Mouse (Mus musculus) liver, adult 2 months (tissue): Measurements from ENCODE around the gene Zfp36. TPM values are rescaled to one million over a fixed set of nuclear protein-coding genes. Genes with fewer than 3 reads are reported as not detected.

Experiments
- DNase-seq: peaks from one replicate; pipeline ENCODE4 v3.0.0-alpha.2; 2011; ENCODE audit warnings: low read depth, low spot score; ENCODE audit errors: extremely low read depth
- H3K27ac ChIP-seq: fragments of 200-500 bp; replicated peaks from 2 replicates; pipeline ENCODE4 v1.5.1; 2012; ENCODE audit warnings: low read depth, mild to moderate bottlenecking, control low read depth, inconsistent platforms, low read length; ENCODE audit not compliant: insufficient read depth
- H3K27me3 ChIP-seq: fragments of 200-500 bp; 2 replicates; pipeline ENCODE4 v1.6.1; 2012; ENCODE audit warnings: mild to moderate bottlenecking, moderate library complexity, low read length, inconsistent platforms; ENCODE audit not compliant: control insufficient read depth, insufficient read depth
- H3K36me3 ChIP-seq: fragments of 200-500 bp; 2 replicates; pipeline ENCODE4 v1.6.1; 2012; ENCODE audit warnings: low read length, inconsistent platforms; ENCODE audit not compliant: control insufficient read depth, insufficient read depth
- H3K4me1 ChIP-seq: fragments of 200-500 bp; 2 replicates; pipeline ENCODE4 v1.6.1; 2011; ENCODE audit warnings: low read length; ENCODE audit not compliant: control insufficient read depth, insufficient read depth
- H3K4me3 ChIP-seq: fragments of 200-500 bp; 2 replicates; pipeline ENCODE4 v1.5.1; 2011; ENCODE audit warnings: low read depth, mild to moderate bottlenecking, control low read depth, low read length, moderate library complexity; ENCODE audit not compliant: insufficient read depth
- H3K79me2 ChIP-seq: fragments of 200-500 bp; 2 replicates; pipeline ENCODE4 v1.6.1; 2012; ENCODE audit warnings: inconsistent platforms, mild to moderate bottlenecking, low read length, moderate library complexity; ENCODE audit not compliant: control insufficient read depth, insufficient read depth
- H3K9ac ChIP-seq: fragments of 200-500 bp; 2 replicates; pipeline ENCODE4 v1.6.1; 2012; ENCODE audit warnings: low read depth, mild to moderate bottlenecking, control low read depth, inconsistent platforms, low read length
- CTCF ChIP-seq: fragments of 200-500 bp; IDR thresholded peaks from 2 replicates; pipeline ENCODE4 v1.5.1; 2011; ENCODE audit warnings: low read depth, low read length, control low read depth
- POLR2A ChIP-seq: fragments of 200-500 bp; IDR thresholded peaks from 2 replicates; pipeline ENCODE4 v1.6.1; 2011; ENCODE audit warnings: low read length, control low read depth; ENCODE audit not compliant: insufficient read depth; ENCODE audit errors: extremely low read depth
- WGBS: fragments of 180-500 bp; shearing (Covaris S2); methylation state at CpG from one replicate; pipeline ENCODE4 v1.1.7; 2018; 5-methylcytosine and 5-hydroxymethylcytosine counted together
- polyA plus RNA-seq: library from polyadenylated mRNA; depleted of rRNA; stranded (reverse); fragments of >200 nt; gene quantifications from 2 replicates; pipeline ENCODE4 v1.2.3, GENCODE M21; 2012
- total RNA-seq: library from RNA; depleted of rRNA; stranded (reverse); fragments of >200 nt; gene quantifications from 2 replicates; pipeline ENCODE4 v1.2.3, GENCODE M21; 2014

Zfp36 gene
- total and polyA plus RNA-seq, 2 experiments, result 16.4 to 41.1 TPM

DNA sequence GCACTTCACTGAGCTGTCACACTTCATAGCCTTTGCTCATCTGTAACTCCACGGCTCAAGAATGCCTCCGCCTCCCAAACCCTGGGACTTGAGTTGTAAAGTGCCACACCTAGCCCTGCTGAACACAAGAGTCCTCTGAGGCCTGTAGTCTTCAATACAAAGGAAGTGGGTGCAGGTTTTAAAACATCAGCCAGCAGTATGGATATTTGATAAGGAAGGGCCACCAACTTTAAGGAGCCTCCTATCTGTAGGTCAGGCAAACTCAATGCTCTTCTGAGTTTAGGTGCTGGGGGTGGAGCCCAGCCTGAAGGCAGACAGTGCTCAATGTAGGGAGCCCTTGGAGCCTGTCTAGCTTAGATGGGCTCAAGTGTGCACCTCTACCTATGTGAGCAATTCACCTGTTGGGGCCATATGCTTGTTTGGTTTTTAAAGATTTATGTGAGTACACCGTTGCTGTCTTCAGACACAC is 25.9 kb downstream of the Zfp36 start:
- Histone ChIP-seq H3K27me3 (no peaks in the 10 kb centered on the region), H3K79me2 (peaks cover 11% of the 10 kb centered on the region; the same call in 1 of the 2 replicates), H3K9ac (no peak overlapping the region), H3K27ac (peak overlapping the region; percentile 41), H3K4me1 (peaks cover 35% of the 10 kb centered on the region), H3K36me3 (peaks cover 15% of the 10 kb centered on the region), H3K4me3 (no peak overlapping the region)
- no peak for DNase-seq
- 84% methylated on average over 3 of the region's 3 CpGs for WGBS
- TF ChIP-seq POLR2A, result no peak
- no peak for TF ChIP-seq CTCF

DNA sequence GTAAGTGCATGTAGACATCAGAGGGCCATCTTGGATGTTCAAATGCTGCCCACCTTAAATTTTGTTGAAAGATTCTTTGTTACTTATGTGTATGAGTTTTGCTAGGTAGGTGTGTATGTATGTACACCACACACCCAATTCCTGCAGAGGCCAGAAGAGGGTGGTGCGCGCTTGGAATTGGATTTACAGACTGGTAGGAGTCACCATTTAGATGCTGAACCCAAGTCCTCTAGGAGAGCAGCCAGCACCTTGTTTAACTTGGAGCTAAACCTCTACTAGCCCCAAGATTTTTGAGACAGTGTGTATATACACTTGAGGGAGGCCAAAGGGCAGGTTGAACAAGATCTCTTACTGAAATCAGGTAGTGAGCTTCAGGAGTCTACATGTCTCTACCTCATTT is 26.8 kb downstream of the Zfp36 start:
- peaks cover 15% of the 10 kb centered on the region for H3K36me3 ChIP-seq
- TF ChIP-seq POLR2A (no peak), CTCF (peak; percentile 44; the same call in 1 of the 2 replicates)
- DNase-seq, result peak; percentile 96
- WGBS, result 25% methylated on average over 2 of the region's 2 CpGs
- H3K27ac ChIP-seq, result peak overlapping the region; percentile 41; the same call in 1 of the 2 replicates
- no peaks in the 10 kb centered on the region for H3K27me3 ChIP-seq
- H3K4me1 ChIP-seq, result peaks cover 31% of the 10 kb centered on the region
- H3K4me3 ChIP-seq, result no peak overlapping the region
- H3K79me2 ChIP-seq, result peaks cover 11% of the 10 kb centered on the region; the same call in 1 of the 2 replicates
- no peak overlapping the region for H3K9ac ChIP-seq

DNA sequence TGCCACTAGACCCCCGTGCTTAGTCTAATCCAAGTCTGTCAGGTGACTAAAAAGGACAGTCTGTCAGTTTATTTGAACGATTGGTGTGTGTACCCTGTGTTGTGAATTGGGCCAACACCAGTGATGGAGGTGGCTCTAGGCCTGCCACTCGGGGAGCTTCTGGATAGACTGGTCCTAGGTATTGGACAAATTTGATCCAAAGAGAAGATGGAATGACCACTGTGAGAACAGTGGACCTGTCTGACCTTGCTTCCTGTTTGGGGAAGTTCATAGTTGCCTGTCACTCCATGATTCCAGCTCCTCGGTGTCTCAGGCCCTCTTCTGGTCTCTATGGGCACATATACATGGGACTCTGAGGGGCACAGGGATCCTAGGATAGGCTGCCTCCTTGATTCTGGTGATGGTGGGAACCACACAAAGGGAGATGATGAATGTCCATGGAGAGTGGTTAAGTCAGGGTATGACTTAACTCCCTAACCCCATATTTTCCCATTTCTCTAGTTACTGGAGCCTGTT is 28.3 kb downstream of the Zfp36 start:
- Histone ChIP-seq H3K4me1 (peaks cover 26% of the 10 kb centered on the region), H3K27ac (no peak overlapping the region), H3K9ac (peak overlapping the region; percentile 55), H3K36me3 (peaks cover 15% of the 10 kb centered on the region), H3K79me2 (peaks cover 11% of the 10 kb centered on the region; the same call in 1 of the 2 replicates), H3K27me3 (no peaks in the 10 kb centered on the region), H3K4me3 (peak overlapping the region; percentile 83)
- TF ChIP-seq CTCF, result no peak
- TF ChIP-seq POLR2A, result no peak
- WGBS, result 7% methylated on average over 4 of the region's 4 CpGs
- no peak for DNase-seq

DNA sequence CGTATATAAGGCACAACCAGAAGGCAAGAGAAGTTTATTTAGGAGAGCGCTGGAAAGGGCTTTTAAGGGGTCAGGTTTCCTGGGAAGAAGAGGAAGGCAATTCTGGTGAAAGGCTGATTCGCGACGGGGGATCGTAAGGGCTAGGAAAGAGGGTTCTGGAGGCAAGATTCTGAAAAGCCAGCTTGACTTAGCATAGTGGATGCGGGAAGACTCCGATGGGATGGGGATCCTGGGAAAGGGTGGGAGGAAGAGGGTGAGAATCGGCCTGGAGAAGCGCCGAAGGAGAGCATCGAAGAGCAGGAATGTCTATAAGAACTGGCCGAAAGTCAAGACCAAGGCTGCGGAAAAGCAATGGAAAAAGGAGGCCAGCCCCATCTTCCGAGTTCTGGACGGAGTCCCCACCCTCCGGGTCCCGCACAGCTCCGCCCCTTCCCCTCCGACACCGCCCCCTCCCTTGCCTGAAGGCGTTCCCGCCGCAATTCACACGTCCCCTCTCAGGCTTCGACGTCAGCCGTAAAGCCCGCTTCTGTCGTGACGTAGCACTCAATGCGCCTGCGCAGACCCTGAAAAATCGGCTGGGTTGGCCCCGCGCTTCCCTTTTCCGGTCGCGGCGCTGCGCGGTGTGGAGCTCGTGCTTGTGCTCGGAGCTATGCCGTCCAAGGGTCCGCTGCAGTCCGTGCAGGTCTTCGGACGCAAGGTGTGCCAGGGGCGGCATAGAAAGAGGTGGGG is 29.7 kb downstream of the Zfp36 start, which contains the start of gene Rps16:
Gene Rps16, plus strand, starts transcription at position 498 of the 729 bp plus-strand sequence.
- no peak for TF ChIP-seq CTCF
- peak; percentile 53; the same call in 1 of the 2 replicates for TF ChIP-seq POLR2A
- DNase-seq, result peak; percentile 88
- H3K79me2 ChIP-seq, result peaks cover 11% of the 10 kb centered on the region; the same call in 1 of the 2 replicates
- peak within 1 kb of the TSS; percentile 88 for H3K9ac ChIP-seq
- 1% methylated on average over 50 of the region's 50 CpGs for WGBS
- H3K27ac ChIP-seq, result peak within 1 kb of the TSS; percentile 85
- peaks cover 31% of the 10 kb centered on the region for H3K4me1 ChIP-seq
- H3K27me3 ChIP-seq, result no peaks in the 10 kb centered on the region
- peaks cover 15% of the 10 kb centered on the region for H3K36me3 ChIP-seq
- H3K4me3 ChIP-seq, result peak within 1 kb of the TSS; percentile 83

DNA sequence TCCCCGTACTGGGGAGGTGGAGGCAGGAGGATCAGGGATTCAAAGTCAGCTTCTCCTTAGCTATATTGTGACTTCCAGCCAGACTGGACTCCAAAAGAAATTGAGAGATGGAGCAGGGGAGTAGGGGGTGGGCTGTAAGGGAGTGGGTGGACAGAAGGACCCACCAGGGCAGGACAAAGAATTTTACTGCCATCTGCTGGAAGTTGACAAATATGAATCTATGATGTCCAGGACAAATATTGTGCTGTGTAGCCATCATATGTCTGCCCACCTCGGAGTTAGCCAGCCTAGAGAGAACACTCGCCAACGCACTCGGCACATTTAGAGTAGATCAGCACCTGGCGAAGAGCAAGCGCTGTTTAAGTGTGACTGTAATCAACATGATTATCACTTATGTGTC is 31.5 kb downstream of the Zfp36 start:
- TF ChIP-seq POLR2A (no peak), CTCF (no peak)
- Histone ChIP-seq H3K79me2 (peaks cover 11% of the 10 kb centered on the region; the same call in 1 of the 2 replicates), H3K4me1 (peaks cover 28% of the 10 kb centered on the region), H3K36me3 (peaks cover 11% of the 10 kb centered on the region), H3K27ac (no peak overlapping the region; the same call in 1 of the 2 replicates), H3K9ac (no peak overlapping the region), H3K4me3 (no peak overlapping the region), H3K27me3 (no peaks in the 10 kb centered on the region)
- 90% methylated on average over 7 of the region's 7 CpGs for WGBS
- DNase-seq, result no peak
